Mouse (Mus musculus): ENCODE data around the gene Hist1h1b. TPM values are rescaled to one million over a fixed set of nuclear protein-coding genes. Genes with fewer than 3 reads are reported as not detected.
"Not testable (repeated sequence)": the region's sequence is repeated elsewhere in the genome, so short reads cannot be mapped to it uniquely, and the experiment has no call there.

Hist1h1b gene
- polyA plus RNA-seq, 1 experiment: 0.43 TPM

- DNase-seq (ENCODE audit: low read depth): not testable (repeated sequence)
Observed at GRCm38 (mm10) chr13:21782361-21783254, 2.2 kb upstream of the Hist1h1b start.

DNA sequence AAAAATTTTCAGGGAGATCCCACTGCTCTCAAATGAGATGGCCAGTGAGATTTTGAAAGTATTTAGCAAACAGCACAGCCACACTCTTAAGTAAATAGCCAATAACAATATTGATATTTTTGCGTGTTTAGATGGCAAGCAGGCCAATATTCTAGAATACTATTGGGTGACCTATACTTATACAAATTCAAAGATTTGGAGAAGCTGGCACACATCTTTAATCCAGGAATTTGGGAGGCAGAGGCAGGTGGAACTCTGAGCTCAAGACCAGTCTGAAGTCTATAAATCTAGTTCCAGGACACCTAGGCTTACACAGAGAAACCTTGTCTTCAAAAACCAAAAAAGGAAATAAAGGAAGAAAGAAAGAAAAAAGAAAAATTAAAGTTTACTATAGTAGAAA is 1.2 kb upstream of the Hist1h1b start:
- no peak for DNase-seq (ENCODE audit: low read depth)

- DNase-seq (ENCODE audit: low read depth): no peak
Observed at GRCm38 (mm10) chr13:21781021-21781555, 663 bp upstream of the Hist1h1b start.

GRCm38 (mm10) chr13:21778814-21779766 is 1.3 kb downstream of the Hist1h1b start:
- DNase-seq (ENCODE audit: low read depth): no peak

- no peak for DNase-seq (ENCODE audit: low read depth)
Observed at GRCm38 (mm10) chr13:21755707-21756106, 24.7 kb downstream of the Hist1h1b start.

DNA sequence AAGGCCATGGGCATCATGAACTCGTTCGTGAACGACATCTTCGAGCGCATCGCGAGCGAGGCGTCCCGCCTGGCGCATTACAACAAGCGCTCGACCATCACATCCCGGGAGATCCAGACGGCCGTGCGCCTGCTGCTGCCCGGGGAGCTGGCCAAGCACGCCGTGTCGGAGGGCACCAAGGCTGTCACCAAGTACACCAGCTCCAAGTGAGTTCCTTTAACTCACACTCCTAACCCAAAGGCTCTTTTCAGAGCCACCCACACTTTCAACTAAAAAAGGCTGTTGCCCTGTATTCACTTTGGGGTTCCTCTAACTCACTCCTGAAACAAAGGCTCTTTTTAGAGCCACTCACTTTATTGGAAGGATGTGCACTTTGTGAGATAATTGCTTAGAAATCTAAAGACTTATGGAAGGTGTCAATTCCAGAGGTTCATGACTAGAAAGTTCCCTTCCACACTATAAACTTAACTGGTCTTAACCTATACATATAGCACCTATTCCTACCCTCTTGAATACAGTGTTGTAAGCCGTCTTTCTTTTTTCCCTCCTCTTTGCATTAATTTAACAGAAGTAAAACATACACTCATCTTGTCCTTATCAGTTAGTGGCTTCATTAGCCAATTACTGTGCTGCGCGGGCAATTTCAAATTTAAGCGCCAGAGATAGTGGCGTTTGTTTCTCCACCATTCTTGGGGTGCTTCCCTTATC is 26.0 kb downstream of the Hist1h1b start:
- not testable (repeated sequence) for DNase-seq (ENCODE audit: low read depth)

DNA sequence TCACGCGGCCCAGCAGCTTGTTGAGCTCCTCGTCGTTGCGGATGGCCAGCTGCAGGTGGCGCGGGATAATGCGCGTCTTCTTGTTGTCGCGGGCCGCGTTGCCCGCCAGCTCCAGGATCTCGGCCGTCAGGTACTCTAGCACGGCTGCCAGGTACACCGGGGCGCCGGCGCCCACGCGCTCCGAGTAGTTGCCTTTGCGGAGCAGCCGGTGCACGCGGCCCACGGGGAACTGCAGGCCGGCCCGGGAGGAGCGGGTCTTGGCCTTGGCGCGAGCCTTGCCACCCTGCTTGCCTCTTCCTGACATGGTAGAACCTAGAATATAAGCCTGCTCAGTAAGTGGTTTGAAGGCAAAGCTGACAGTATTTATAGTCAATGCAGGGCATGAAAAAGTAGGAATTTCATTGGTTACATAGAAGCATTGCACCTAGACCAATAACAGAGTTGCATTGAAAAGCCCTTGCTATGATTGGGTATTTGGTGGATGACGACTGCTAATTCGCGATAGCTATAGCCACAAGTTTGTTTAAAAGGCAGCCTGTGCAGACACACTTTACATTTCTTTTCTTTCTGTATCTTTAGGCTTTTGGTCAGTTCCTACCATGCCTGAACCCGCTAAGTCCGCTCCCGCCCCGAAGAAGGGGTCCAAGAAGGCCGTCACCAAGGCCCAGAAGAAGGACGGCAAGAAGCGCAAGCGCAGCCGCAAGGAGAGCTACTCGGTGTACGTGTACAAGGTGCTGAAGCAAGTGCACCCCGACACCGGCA is 26.7 kb downstream of the Hist1h1b start, which contains the start of the genes Hist1h2ak and Hist1h2bn:
Gene Hist1h2ak (minus strand): TSS at position 304 of the 762 bp plus-strand sequence.
Gene Hist1h2bn (plus strand): TSS at position 600 of the 762 bp plus-strand sequence.
- DNase-seq (ENCODE audit: low read depth): peak; percentile 83

GRCm38 (mm10) chr13:21753051-21753523 is 27.3 kb downstream of the Hist1h1b start:
- no peak for DNase-seq (ENCODE audit: low read depth)

DNA sequence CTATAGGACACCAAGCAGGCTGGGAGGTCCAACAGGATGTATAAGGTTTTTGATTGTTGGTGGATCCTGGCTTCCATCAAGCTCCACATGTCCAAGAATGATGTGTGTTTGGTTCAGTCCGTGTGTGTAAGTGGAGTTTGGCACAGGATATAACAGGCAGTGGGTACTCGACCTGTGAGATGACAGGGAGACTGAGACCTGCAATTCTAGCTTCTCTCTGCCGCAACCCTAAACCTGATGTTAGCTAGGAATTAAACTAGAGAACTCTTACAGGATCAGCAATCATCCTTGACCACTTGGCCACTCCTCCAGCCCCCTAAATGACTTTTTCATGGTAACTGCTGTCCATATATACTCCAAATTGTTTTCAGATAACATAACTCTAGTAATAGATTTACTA is 28.1 kb downstream of the Hist1h1b start:
- DNase-seq (ENCODE audit: low read depth): no peak

GRCm38 (mm10) chr13:21751827-21752226 is 28.6 kb downstream of the Hist1h1b start:
- no peak for DNase-seq (ENCODE audit: low read depth)

GRCm38 (mm10) chr13:21751417-21751816 is 29.0 kb downstream of the Hist1h1b start:
- DNase-seq (ENCODE audit: low read depth): no peak

DNA sequence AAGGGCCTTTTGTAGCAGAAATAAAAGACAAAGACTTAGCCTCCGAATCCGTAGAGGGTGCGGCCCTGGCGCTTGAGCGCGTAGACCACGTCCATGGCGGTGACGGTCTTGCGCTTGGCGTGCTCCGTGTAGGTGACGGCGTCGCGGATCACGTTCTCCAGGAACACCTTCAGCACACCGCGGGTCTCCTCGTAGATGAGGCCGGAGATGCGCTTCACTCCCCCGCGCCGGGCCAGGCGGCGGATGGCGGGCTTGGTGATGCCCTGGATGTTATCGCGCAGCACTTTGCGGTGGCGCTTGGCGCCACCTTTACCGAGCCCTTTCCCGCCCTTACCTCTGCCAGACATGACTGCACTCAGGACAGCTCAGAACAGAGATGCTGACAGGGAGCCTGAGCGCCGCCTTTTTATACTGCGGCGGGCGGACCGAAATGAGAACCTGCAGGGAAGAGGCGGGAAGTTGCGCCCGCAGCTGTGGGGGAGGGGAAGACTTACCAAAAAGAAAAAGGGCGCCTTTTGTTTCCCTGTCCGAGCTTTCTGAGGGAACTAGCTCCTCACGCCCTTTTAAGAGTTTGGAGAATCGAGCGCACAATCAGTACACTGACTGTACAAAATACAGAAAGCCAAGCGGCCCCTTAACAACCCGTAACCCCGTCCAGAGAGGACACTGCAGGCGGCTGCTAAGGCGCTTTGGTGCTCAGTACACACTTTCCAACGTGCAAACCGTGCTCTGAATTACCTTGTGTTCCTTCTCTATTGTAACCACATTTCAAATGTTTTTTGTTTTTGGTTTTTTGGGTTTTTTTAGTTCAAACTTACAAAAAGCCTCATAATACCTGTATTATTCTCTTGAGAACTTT is 30.0 kb downstream of the Hist1h1b start, which contains the start of gene Hist1h4k:
Gene Hist1h4k (minus strand): TSS at position 347 of the 859 bp plus-strand sequence.
- DNase-seq (ENCODE audit: low read depth): not testable (repeated sequence)

- no peak for DNase-seq (ENCODE audit: low read depth)
Observed at GRCm38 (mm10) chr13:21749387-21750158, 30.9 kb downstream of the Hist1h1b start.

DNA sequence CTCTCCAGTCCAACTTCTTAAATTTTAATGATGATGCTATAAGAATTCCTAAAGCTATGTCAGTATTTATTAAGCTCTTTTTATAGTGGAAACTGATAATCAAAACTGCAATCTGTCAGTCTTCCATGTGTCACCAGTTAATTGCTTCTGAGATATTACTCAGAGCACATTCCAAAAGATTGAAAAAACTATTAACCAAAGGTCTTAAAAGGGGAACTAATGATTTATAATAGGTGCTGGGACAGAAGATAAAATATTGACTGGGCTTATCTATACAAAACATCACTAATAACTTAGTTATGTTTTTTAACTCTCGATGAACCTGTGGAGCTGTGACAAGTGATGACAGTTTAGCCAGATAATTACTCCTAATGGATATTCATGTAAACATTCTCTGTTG is 35.4 kb downstream of the Hist1h1b start:
- DNase-seq (ENCODE audit: low read depth): no peak

- DNase-seq (ENCODE audit: low read depth): not testable (repeated sequence)
Observed at GRCm38 (mm10) chr13:21734906-21735767, 45.3 kb downstream of the Hist1h1b start, which contains the start of gene Hist1h4j. Gene Hist1h4j (plus strand): TSS chr13:21735064.

DNA sequence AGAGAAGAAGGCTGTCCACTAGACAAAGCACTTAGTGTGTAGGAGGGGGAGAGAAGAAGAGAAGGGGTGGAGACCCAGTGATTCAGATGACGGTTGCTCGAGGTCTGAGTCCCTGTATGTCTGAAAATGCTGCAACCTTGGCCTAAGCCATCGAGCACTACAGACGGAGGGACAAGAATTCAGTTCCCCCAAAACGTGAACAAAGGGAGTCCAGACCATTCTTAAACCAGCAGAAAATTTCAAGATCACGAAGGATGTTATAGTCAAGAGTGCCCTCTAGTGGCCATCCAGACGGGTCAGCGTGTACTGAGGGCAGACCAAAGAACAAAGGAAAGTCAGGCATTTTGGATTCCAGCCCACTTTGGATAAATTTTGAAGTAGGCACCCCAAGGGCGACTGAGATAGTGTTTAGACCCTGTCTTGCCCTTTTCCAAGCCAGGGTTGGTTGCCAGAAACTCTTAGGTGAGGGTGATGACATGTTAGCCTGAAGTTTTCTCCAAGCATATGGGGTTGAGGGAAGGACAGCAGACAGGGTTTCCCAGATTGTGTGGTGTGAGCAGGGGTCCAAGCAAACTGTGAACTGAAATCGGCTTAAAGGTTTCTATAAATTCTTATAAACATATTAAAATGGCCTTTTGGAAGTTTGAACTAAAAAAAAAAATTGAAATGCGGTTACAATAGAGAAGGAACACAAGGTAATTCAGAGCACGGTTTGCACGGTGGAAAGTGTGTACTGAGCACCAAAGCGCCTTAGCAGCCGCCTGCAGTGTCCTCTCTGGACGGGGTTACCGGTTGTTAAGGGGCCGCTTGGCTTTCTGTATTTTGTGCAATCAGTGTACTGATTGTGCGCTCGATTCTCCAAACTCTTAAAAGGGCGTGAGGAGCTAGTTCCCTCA is 46.2 kb downstream of the Hist1h1b start:
- no peak for DNase-seq (ENCODE audit: low read depth)

Measured in gonadal fat pad, adult 2 months (tissue).